Mouse (Mus musculus): ENCODE results near the gene Trove2.
"Not testable (repeated sequence)": the region's sequence is repeated elsewhere in the genome, so short reads cannot be mapped to it uniquely, and the experiment has no call there.

Trove2 gene

GRCm38 (mm10) chr1:143738811-143739210 lies 38.1 kb downstream of the Trove2 start:
- DNase-seq, result no peak

DNA sequence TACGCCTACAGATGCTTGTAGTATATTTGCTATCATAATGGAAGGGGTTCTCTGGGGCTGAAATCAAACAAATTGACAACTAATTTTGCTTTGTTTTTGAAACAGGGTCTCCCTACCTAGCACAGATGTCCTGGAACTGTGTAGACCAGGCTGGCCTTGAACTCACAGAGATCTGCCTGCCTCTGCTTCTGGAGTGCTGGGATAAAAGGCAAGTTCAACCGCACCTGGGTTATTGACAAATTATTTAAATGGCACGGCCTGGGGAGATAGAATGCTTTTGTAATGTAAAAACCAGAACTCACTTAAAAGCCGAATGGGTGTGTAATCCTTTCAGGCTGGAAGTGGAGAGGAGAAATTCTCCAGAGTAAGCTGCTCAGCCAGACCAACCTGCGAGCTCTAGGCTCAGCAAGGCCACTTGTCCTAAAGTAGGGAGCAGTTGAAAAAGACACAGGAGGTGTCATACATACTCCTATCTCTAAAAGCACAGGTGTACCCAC lies 42.9 kb downstream of the Trove2 start:
- no peak for DNase-seq

DNA sequence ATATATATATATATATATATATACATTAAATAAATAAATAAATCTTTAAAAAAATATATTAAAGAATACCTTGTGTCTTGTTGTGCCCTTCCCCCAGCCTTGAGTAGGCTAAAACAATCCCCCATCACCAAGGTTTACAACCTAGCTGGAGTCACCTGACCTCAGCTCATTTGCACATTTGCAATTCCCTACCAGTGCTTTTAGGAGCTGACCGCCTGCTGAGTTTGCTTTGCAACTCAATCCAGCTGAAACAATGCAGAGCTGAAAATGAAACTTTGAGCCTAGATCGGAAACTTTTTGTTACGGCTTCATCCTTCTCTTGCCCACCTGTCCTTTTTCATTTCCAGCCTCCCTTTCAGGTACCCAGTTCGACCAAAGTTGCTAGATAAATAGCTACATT lies 45.2 kb downstream of the Trove2 start:
- no peak for DNase-seq

GRCm38 (mm10) chr1:143730899-143731298 lies 46.0 kb downstream of the Trove2 start:
- no peak for DNase-seq

DNA sequence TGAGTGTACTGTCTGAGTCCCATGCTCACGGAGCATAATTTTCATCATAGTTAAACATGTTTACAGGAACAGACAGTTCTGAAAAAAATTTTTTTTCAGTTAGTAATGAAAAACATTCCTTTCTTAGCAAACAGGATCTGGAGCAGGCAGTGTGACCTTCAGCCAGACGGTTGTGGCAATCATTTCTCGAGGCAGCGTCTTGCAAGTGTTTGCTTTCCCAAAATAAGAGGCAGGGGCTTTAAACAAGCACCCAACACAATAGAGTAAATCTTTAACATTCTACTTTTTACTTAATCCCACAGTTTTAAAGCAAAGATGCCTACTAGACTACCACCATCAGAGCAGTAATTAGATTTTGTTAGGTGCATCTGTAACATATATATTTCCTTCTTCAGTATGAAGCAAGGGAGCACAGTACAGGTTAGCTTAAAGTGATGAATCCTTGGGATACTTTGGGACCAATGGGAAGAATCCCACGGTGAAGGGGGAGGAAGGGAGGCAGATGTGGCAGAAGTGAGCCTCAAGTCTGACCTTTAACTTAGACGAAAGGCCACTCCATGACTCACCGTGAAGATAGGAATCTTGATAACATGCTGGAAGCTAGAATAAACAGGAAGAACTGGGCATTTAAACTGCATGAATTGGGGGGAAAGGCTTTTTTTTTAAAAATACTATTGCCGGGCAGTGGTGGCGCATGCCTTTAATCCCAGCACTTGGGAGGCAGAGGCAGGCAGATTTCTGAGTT lies 49.0 kb downstream of the Trove2 start:
- DNase-seq, result no peak

- DNase-seq, result no peak
Observed at GRCm38 (mm10) chr1:143724456-143725064, 52.3 kb downstream of the Trove2 start.

DNA sequence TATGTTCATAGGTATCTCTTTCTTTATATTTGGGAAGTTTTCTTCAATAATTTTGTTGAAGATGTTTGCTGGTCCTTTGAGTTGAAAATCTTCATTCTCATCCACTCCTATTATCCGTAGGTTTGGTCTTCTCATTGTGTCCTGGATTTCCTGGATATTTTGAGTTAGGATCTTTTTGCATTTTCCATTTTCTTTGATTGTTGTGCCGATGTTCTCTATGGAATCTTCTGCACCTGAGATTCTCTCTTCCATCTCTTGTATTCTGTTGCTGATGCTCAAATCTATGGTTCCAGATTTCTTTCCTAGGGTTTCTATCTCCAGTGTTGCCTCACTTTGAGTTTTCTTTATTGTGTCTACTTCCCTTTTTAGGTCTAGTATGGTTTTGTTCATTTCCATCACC lies 60.8 kb downstream of the Trove2 start, which contains the start of gene Glrx2:
TSS of gene Glrx2 (plus strand) at position 301 of the 400 bp plus-strand sequence.
- DNase-seq, result not testable (repeated sequence)

DNA sequence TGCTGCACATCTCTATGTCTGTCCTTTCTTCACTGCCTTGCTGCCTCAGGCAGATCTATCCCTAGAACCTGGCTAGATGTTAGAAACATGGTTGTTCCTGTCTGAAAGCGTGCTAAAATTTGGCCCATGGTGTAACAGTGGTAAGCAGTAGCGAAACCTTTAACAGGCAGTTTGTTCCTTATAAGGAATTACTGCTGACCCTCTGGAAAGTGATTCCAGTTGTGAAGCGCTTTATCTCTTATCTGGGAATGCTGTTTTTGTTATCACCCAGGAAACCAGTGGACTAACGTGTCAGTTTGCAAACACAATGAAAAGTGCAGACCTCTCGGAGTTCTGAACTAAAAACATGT lies 66.3 kb downstream of the Trove2 start:
- DNase-seq, result no peak

- DNase-seq, result no peak
Observed at GRCm38 (mm10) chr1:143709966-143710626, 66.8 kb downstream of the Trove2 start.

GRCm38 (mm10) chr1:143708361-143708760 lies 68.5 kb downstream of the Trove2 start:
- DNase-seq, result no peak

GRCm38 (mm10) chr1:143707006-143707405 lies 69.9 kb downstream of the Trove2 start:
- no peak for DNase-seq

GRCm38 (mm10) chr1:143702741-143703262 lies 74.1 kb downstream of the Trove2 start, which contains the start of gene Cdc73:
Gene Cdc73, minus strand, starts transcription at chr1:143702893.
- DNase-seq, result peak; percentile 95

GRCm38 (mm10) chr1:143702141-143702740 lies 74.6 kb downstream of the Trove2 start:
- DNase-seq, result peak; percentile 47

DNA sequence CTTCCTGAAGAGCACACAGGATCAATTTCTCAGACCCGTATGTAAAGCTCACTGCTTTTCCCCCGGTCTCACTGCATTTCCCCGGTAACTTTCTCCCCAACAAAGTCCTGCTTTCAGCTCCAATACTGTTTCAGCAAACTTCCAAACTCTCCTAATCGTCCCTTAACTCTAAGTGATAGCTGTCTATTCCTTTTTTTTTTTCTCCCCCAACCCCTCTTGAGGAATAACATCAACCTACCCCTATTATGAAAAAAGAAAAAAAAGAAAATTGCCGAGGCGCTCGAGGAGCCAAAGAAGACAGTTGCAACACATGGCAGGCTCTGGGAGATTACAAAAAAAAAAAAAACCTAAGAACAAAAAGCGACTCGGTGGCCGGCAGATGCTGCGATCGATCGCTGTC lies 75.1 kb downstream of the Trove2 start:
- no peak for DNase-seq

All from kidney, postnatal 14 days (tissue).